Mouse (Mus musculus): Measurements from ENCODE around the gene Coro6. TPM values are rescaled to one million over a fixed set of nuclear protein-coding genes. Genes with fewer than 3 reads are reported as not detected.
A peak's percentile ranks its signal among the peaks of the same experiment; 100 is the strongest.

Gene Coro6
- polyA plus RNA-seq, 1 experiment from 2014 or later: 0.09 TPM

DNA sequence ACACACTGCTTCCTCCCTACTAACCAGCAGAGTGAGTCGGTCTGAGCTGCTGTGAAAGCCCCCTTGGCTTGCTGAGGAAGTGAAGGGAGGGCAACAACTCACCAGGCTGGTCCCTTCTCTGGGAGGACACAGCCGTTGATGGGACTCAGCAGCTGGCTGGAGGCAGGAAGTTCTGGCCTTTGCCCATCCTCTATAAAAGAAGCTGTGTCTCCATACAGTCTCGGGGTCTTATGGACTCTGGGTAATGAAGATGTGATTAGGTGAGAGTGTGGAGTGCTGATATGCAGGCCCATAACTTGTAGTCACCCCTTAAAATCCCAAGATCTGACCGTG, 32.1 kb downstream of the Coro6 start:
- DNase-seq (ENCODE audit: low spot score): no peak
- H3K9ac ChIP-seq (ENCODE audit: low read depth, low read length): peak overlapping the region; percentile 95
- H3K27ac ChIP-seq: peak overlapping the region; percentile 95
- H3K4me3 ChIP-seq (replicated peaks; ENCODE audit: low read depth, low read length): peak overlapping the region; percentile 91
- no peak for ATAC-seq (replicated peaks; ENCODE audit: low FRiP score, low read depth)
- 22% methylated on average over 4 of the region's 4 CpGs for WGBS
- H3K9me3 ChIP-seq (replicated peaks; ENCODE audit: low read length): no peaks in the 10 kb centered on the region
- no peak for TF ChIP-seq CTCF (IDR thresholded peaks at IDR 0.05; ENCODE audit: low read depth)
- H3K36me3 ChIP-seq (ENCODE audit: insufficient read depth, low read length): peaks cover 2% of the 10 kb centered on the region; the same call in 1 of the 2 replicates
- no peaks in the 10 kb centered on the region for H3K27me3 ChIP-seq (ENCODE audit: insufficient read depth, low read length)
- H3K4me1 ChIP-seq (replicated peaks; ENCODE audit: insufficient read depth, low read length): peaks cover 49% of the 10 kb centered on the region
- peak overlapping the region; percentile 95 for H3K4me2 ChIP-seq (ENCODE audit: low read length)

DNA sequence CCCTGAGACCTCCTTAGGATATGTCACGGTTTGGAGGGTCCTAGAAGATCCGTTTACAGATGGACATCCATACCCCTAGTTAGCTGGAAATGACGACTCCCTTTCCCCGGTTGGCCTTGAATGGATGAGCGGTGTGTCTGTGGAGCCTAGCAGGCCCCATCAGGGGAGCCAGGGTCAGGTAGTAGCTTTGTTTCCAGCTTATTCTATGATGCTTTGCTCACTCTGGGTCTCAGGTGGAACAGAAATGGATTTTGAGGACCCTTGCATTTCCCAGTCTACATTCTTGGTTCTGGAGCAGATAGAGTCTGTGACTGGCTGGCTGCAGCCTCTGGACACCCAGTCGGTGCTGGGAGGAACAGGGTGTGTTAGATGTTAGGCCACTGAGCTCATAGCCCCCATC, 32.6 kb downstream of the Coro6 start:
- H3K9me3 ChIP-seq (replicated peaks; ENCODE audit: low read length): no peaks in the 10 kb centered on the region
- WGBS: 52% methylated on average over 6 of the region's 6 CpGs
- peak overlapping the region; percentile 95; the same call in 1 of the 2 replicates for H3K27ac ChIP-seq
- DNase-seq (ENCODE audit: low spot score): no peak
- no peak overlapping the region for H3K4me3 ChIP-seq (replicated peaks; ENCODE audit: low read depth, low read length)
- peaks cover 49% of the 10 kb centered on the region for H3K4me1 ChIP-seq (replicated peaks; ENCODE audit: insufficient read depth, low read length)
- peak overlapping the region; percentile 95 for H3K4me2 ChIP-seq (ENCODE audit: low read length)
- H3K27me3 ChIP-seq (ENCODE audit: insufficient read depth, low read length): no peaks in the 10 kb centered on the region
- H3K9ac ChIP-seq (ENCODE audit: low read depth, low read length): peak overlapping the region; percentile 95
- no peak for TF ChIP-seq CTCF (IDR thresholded peaks at IDR 0.05; ENCODE audit: low read depth)
- peaks cover 6% of the 10 kb centered on the region; the same call in 1 of the 2 replicates for H3K36me3 ChIP-seq (ENCODE audit: insufficient read depth, low read length)
- no peak for ATAC-seq (replicated peaks; ENCODE audit: low FRiP score, low read depth)

- H3K4me2 ChIP-seq (ENCODE audit: low read length): peak overlapping the region; percentile 95; the same call in 1 of the 2 replicates
- DNase-seq (ENCODE audit: low spot score): no peak
- ATAC-seq (replicated peaks; ENCODE audit: low FRiP score, low read depth): no peak
- H3K27ac ChIP-seq: peak overlapping the region; percentile 54; the same call in 1 of the 2 replicates
- H3K4me3 ChIP-seq (replicated peaks; ENCODE audit: low read depth, low read length): no peak overlapping the region
- no peaks in the 10 kb centered on the region for H3K9me3 ChIP-seq (replicated peaks; ENCODE audit: low read length)
- H3K36me3 ChIP-seq (ENCODE audit: insufficient read depth, low read length): peaks cover 13% of the 10 kb centered on the region
- H3K9ac ChIP-seq (ENCODE audit: low read depth, low read length): no peak overlapping the region
- no peak for TF ChIP-seq CTCF (IDR thresholded peaks at IDR 0.05; ENCODE audit: low read depth)
- peaks cover 44% of the 10 kb centered on the region for H3K4me1 ChIP-seq (replicated peaks; ENCODE audit: insufficient read depth, low read length)
- H3K27me3 ChIP-seq (ENCODE audit: insufficient read depth, low read length): no peaks in the 10 kb centered on the region
These were observed 33.3 kb downstream of the Coro6 start for GRCm38 (mm10) chr11:77495507-77495906.

DNA sequence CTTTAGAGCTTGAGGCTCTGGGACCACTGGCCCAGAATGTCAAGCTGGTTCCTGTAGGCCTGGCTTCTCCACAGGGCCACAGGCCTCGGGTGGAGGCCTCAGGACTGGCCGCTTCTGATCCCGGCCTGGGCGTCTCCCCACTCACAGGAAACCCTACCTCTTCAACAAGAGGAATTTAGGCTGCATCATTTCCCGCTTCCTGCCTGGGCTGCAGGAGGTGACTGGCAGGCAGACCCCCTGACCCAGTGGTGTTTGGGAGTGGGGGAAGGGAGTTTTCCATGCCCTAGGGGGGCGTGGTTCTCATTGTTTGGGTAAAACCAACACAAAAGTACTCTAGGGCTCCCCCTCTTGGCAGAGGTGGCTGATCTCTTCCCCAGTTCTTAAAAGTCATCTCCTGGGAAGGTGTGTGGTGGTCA, 35.1 kb downstream of the Coro6 start:
- Histone ChIP-seq H3K4me2 (ENCODE audit: low read length) (peak overlapping the region; percentile 19), H3K4me3 (replicated peaks; ENCODE audit: low read depth, low read length) (no peak overlapping the region), H3K9ac (ENCODE audit: low read depth, low read length) (no peak overlapping the region), H3K9me3 (replicated peaks; ENCODE audit: low read length) (no peaks in the 10 kb centered on the region), H3K4me1 (replicated peaks; ENCODE audit: insufficient read depth, low read length) (peaks cover 32% of the 10 kb centered on the region), H3K27me3 (ENCODE audit: insufficient read depth, low read length) (no peaks in the 10 kb centered on the region), H3K27ac (peak overlapping the region; percentile 87), H3K36me3 (ENCODE audit: insufficient read depth, low read length) (peaks cover 22% of the 10 kb centered on the region)
- 24% methylated on average over 6 of the region's 6 CpGs for whole genome bisulfite sequencing
- TF ChIP-seq CTCF (IDR thresholded peaks at IDR 0.05; ENCODE audit: low read depth): peak; percentile 67
- ATAC-seq (replicated peaks; ENCODE audit: low FRiP score, low read depth) (no peak), DNase-seq (ENCODE audit: low spot score) (peak; percentile 81)

- 62% methylated on average over 4 of the region's 4 CpGs for WGBS
- TF ChIP-seq CTCF (IDR thresholded peaks at IDR 0.05; ENCODE audit: low read depth): no peak
- Histone ChIP-seq H3K4me3 (replicated peaks; ENCODE audit: low read depth, low read length) (no peak overlapping the region), H3K4me1 (replicated peaks; ENCODE audit: insufficient read depth, low read length) (peaks cover 31% of the 10 kb centered on the region), H3K9ac (ENCODE audit: low read depth, low read length) (no peak overlapping the region), H3K27ac (peak overlapping the region; percentile 87), H3K36me3 (ENCODE audit: insufficient read depth, low read length) (peaks cover 26% of the 10 kb centered on the region), H3K9me3 (replicated peaks; ENCODE audit: low read length) (no peaks in the 10 kb centered on the region), H3K4me2 (ENCODE audit: low read length) (no peak overlapping the region), H3K27me3 (ENCODE audit: insufficient read depth, low read length) (no peaks in the 10 kb centered on the region)
- no peak for ATAC-seq (replicated peaks; ENCODE audit: low FRiP score, low read depth)
- peak; percentile 47 for DNase-seq (ENCODE audit: low spot score)
These were observed 35.6 kb downstream of the Coro6 start for GRCm38 (mm10) chr11:77497851-77498250.

GRCm38 (mm10) chr11:77498261-77499139, 36.3 kb downstream of the Coro6 start:
- TF ChIP-seq CTCF (IDR thresholded peaks at IDR 0.05; ENCODE audit: low read depth): no peak
- no peak overlapping the region for H3K9ac ChIP-seq (ENCODE audit: low read depth, low read length)

More at GRCm38 (mm10) chr11:77498261-77499139, 36.3 kb downstream of the Coro6 start:
- H3K27me3 ChIP-seq (ENCODE audit: insufficient read depth, low read length): no peaks in the 10 kb centered on the region
- no peak overlapping the region for H3K4me2 ChIP-seq (ENCODE audit: low read length)
- no peak for ATAC-seq (replicated peaks; ENCODE audit: low FRiP score, low read depth)
- H3K27ac ChIP-seq: peak overlapping the region; percentile 87
- H3K36me3 ChIP-seq (ENCODE audit: insufficient read depth, low read length): peaks cover 33% of the 10 kb centered on the region
- 81% methylated on average over 12 of the region's 12 CpGs for WGBS
- DNase-seq (ENCODE audit: low spot score): no peak
- no peaks in the 10 kb centered on the region for H3K9me3 ChIP-seq (replicated peaks; ENCODE audit: low read length)
- H3K4me3 ChIP-seq (replicated peaks; ENCODE audit: low read depth, low read length): no peak overlapping the region
- H3K4me1 ChIP-seq (replicated peaks; ENCODE audit: insufficient read depth, low read length): peaks cover 31% of the 10 kb centered on the region
